Mouse (Mus musculus) embryonic facial prominence, embryonic 12.5 days (tissue): ENCODE data around the gene Pdzk1ip1. TPM values are rescaled to one million over a fixed set of nuclear protein-coding genes. Genes with fewer than 3 reads are reported as not detected.

Experiments used
- ATAC-seq: fragments of 200-750 bp; cut with Nextera tagmentation; 2 replicates; pipeline ENCODE4 v1.8.0; 2017; ENCODE audit not compliant: insufficient number of reproducible peaks, insufficient read depth, low FRiP score, low TSS enrichment
- H3K27ac ChIP-seq: fragments of 300-500 bp; sonication (generic); 2 replicates; pipeline ENCODE4 v1.5.1; 2016; ENCODE audit warnings: mild to moderate bottlenecking
- H3K27me3 ChIP-seq: fragments of 300-500 bp; sonication (generic); 2 replicates; pipeline ENCODE4 v1.6.1; 2016; ENCODE audit warnings: mild to moderate bottlenecking, moderate library complexity
- H3K36me3 ChIP-seq: fragments of 300-500 bp; sonication (generic); 2 replicates; pipeline ENCODE4 v1.6.1; 2016; ENCODE audit warnings: mild to moderate bottlenecking
- H3K4me1 ChIP-seq: fragments of 300-500 bp; sonication (generic); 2 replicates; pipeline ENCODE4 v1.6.1; 2016
- H3K4me2 ChIP-seq: fragments of 300-500 bp; sonication (generic); replicated peaks from 2 replicates; pipeline ENCODE4 v1.6.1; 2016; ENCODE audit warnings: mild to moderate bottlenecking, moderate library complexity
- H3K4me3 ChIP-seq: fragments of 300-500 bp; sonication (generic); 2 replicates; pipeline ENCODE4 v1.5.1; 2016; ENCODE audit warnings: mild to moderate bottlenecking
- H3K9ac ChIP-seq: fragments of 300-500 bp; sonication (generic); 2 replicates; pipeline ENCODE4 v1.6.1; 2016; ENCODE audit warnings: mild to moderate bottlenecking, moderate library complexity
- H3K9me3 ChIP-seq: fragments of 300-500 bp; sonication (generic); 2 replicates; pipeline ENCODE4 v1.6.1; 2016; ENCODE audit warnings: mild to moderate bottlenecking, moderate library complexity
- WGBS: fragments of 180-500 bp; shearing (Covaris S2); methylation state at CpG from one replicate; pipeline ENCODE4 v1.1.7; 2016; 5-methylcytosine and 5-hydroxymethylcytosine counted together
- polyA plus RNA-seq: library from polyadenylated mRNA; unstranded; fragments of >200 nt; fragmentation: Nextera tagmentation; extraction: Ambion mirVana; gene quantifications from 2 replicates; pipeline ENCODE4 v1.2.1, GENCODE M21; 2016

Pdzk1ip1 gene
- polyA plus RNA-seq, 1 experiment from 2014 or later: 11.7 TPM

DNA sequence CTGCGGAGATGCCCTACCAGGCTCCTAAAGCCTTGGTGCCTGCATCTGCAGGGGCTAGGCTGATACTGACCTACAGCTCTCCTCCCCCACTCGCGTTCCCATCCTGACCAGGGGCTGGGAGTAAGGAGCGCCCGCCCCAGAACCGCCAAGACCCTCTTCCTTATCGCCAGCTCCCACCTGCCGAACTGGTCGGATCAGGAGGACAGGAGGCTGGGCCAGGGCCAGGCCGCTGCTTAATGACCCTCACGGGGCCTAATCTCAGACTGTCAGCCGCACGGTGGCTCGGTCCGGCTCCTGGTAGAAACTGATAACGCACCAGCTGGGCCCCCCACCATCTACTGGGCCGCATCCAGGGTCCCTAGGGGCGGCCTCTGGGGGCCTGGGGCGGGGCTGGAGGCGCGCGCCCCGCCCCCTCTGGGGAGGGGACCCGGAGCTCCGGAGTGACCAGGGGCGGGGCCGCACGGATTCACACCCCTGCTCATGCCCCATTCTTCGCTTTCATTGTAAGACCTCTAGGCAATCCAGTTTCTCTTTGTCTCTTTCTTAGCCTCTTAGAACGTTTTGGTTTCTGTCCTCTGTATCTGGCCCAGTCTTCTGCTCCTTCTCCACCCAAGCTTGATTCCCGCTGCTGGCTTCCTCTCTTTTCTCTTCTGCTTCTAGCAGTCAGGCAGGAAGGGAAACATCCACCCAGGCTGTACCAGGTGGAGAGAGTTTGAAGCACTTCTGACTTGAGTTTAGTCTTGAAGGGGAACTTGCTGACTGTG, 7.3 kb downstream of the Pdzk1ip1 start:
- Histone ChIP-seq H3K27ac (no peak overlapping the region), H3K4me2 (peak overlapping the region; percentile 69), H3K36me3 (no peaks in the 10 kb centered on the region), H3K4me3 (peak overlapping the region; percentile 32), H3K4me1 (peaks cover 2% of the 10 kb centered on the region; the same call in 1 of the 2 replicates), H3K9ac (peak overlapping the region; percentile 15; the same call in 1 of the 2 replicates), H3K27me3 (peaks cover 43% of the 10 kb centered on the region), H3K9me3 (no peaks in the 10 kb centered on the region)
- WGBS: under 1% methylated on average over 31 of the region's 31 CpGs
- peak; percentile 44; the same call in 1 of the 2 replicates for ATAC-seq

DNA sequence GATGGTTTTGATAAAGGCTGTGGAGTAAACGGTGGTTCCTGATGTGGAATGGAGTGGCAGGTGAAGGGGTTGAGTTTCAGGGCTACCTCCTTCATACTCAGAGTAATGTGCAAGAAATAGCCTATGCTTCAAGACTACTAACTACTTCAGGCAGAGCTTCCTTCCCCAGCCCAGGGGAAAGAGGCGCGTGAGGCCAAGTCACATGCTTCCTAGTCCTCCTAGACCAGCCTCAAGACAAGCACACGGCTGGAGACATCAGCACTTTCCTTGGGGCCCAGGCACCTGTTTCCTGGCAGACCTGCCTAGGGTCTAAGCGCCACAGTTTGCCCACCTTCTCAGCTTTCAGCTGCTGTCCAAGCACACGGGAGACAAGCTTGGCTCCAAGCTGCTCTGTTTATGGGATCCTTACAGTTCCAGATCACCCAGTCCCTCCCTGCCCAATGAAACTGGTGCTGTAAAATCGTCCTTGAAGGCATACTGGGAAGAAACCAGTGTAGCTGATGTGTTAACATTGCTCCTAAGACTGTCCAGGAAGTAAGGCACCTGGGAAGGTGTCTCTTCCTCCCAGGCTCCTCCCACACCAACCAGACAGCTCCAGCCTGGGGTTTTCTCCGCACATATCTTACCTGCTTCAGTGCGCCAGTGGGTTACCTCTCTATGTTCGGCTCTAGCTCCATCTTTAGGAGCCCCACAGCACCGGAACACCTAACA, 8.1 kb downstream of the Pdzk1ip1 start:
- no peaks in the 10 kb centered on the region for H3K36me3 ChIP-seq
- peak overlapping the region; percentile 69 for H3K4me2 ChIP-seq
- 17% methylated on average over 11 of the region's 11 CpGs for WGBS
- no peak overlapping the region for H3K9ac ChIP-seq
- no peak overlapping the region for H3K4me3 ChIP-seq
- no peak overlapping the region for H3K27ac ChIP-seq
- H3K27me3 ChIP-seq: peaks cover 43% of the 10 kb centered on the region
- no peak for ATAC-seq
- H3K4me1 ChIP-seq: peaks cover 2% of the 10 kb centered on the region; the same call in 1 of the 2 replicates
- no peaks in the 10 kb centered on the region for H3K9me3 ChIP-seq

DNA sequence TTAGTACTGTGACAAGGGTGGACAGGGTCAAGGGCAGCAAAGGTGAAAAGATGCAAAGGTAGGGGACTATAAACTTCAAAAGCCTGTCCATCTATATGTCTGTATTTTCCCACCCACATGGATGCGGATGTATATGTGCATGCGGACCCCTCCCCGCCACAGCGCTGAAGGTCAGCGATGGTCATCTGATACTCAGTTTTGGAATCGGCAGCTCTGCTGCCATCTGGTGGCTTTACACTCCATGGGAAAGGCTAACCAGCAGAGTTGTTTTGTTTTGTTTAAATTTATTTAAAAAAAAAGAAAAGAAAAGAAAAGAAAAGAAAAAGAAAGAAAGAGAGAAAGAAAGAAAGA, 8.6 kb downstream of the Pdzk1ip1 start:
- Histone ChIP-seq H3K4me2 (peak overlapping the region; percentile 26), H3K27ac (no peak overlapping the region), H3K9ac (no peak overlapping the region), H3K4me3 (no peak overlapping the region), H3K27me3 (peaks cover 43% of the 10 kb centered on the region), H3K4me1 (peaks cover 2% of the 10 kb centered on the region; the same call in 1 of the 2 replicates), H3K36me3 (no peaks in the 10 kb centered on the region), H3K9me3 (no peaks in the 10 kb centered on the region)
- ATAC-seq: no peak
- under 1% methylated on average over 6 of the region's 6 CpGs for WGBS

DNA sequence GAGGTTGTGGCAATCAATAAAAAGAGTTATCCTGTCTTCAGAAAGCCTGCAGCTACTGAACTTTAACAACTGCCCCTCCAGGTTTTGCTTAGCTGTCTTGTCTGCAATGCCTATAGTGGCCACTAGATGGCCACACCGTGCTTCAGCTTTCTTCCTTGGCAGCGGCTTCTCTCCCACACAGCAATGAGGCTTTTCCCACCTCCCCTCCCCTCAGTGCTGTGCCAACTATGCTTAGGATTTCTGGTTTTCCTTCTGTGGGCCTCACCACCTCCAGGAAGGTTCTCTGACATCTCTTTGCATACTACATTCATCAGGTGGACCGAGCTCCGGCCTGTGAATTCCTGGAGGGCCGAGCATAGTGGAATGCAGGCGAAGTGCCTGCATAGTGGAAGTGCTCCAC, 13.2 kb downstream of the Pdzk1ip1 start:
- Histone ChIP-seq H3K36me3 (no peaks in the 10 kb centered on the region), H3K9ac (no peak overlapping the region), H3K27me3 (peaks cover 8% of the 10 kb centered on the region; the same call in 1 of the 2 replicates), H3K27ac (no peak overlapping the region), H3K4me1 (0 out of 2 replicates have a peak, but pooled peaks cover 2% of the 10 kb centered on the region), H3K4me2 (no peak overlapping the region), H3K4me3 (no peak overlapping the region), H3K9me3 (no peaks in the 10 kb centered on the region)
- ATAC-seq: peak; percentile 62; the same call in 1 of the 2 replicates
- WGBS: 39% methylated on average over 6 of the region's 6 CpGs

DNA sequence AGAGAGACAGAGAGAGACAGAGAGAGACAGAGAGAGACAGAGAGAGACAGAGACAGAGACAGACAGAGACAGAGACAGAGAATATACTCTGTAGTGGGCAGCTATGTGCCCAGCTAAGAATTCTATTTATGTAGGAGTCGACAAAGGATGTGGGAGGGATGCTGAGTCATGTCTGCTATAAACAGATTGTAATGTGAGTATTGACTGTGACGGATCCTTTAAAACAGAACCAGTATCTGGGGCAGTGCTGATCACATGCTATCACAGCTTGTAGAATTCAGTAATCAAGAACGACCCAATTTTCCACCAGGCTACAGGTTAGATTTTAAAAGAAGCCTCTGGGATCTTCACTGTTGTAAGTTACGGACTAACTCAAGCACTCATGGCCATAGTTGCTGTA, 15.0 kb downstream of the Pdzk1ip1 start:
- Histone ChIP-seq H3K4me2 (no peak overlapping the region), H3K27ac (no peak overlapping the region), H3K4me3 (no peak overlapping the region), H3K36me3 (no peaks in the 10 kb centered on the region), H3K9ac (no peak overlapping the region), H3K9me3 (no peaks in the 10 kb centered on the region), H3K4me1 (no peaks in the 10 kb centered on the region), H3K27me3 (peaks cover 4% of the 10 kb centered on the region; the same call in 1 of the 2 replicates)
- WGBS: 65% methylated on average over 4 of the region's 4 CpGs
- no peak for ATAC-seq

DNA sequence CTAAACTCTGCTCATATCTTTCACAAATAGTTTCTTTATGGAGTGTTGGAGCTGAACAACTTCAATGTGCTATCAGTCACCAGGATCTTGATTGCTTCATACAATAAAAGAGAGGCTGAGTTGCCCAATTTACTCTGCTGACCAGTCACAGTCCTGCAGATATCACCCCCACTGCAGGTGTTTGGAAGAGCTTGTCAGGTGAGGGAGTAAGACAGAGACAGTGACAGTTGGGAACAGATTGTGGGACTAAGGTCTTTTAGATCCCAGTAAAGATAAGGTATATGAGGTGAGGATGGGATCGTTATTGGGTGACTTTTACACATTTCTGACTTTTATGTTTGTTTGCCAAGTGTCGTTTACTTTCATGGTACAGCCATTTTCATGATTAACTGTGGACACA, 22.7 kb downstream of the Pdzk1ip1 start:
- Histone ChIP-seq H3K4me1 (no peaks in the 10 kb centered on the region), H3K27me3 (no peaks in the 10 kb centered on the region), H3K4me2 (no peak overlapping the region), H3K27ac (no peak overlapping the region), H3K4me3 (no peak overlapping the region), H3K9ac (no peak overlapping the region), H3K9me3 (no peaks in the 10 kb centered on the region), H3K36me3 (no peaks in the 10 kb centered on the region)
- no peak for ATAC-seq
- 73% methylated on average over 2 of the region's 2 CpGs for WGBS

DNA sequence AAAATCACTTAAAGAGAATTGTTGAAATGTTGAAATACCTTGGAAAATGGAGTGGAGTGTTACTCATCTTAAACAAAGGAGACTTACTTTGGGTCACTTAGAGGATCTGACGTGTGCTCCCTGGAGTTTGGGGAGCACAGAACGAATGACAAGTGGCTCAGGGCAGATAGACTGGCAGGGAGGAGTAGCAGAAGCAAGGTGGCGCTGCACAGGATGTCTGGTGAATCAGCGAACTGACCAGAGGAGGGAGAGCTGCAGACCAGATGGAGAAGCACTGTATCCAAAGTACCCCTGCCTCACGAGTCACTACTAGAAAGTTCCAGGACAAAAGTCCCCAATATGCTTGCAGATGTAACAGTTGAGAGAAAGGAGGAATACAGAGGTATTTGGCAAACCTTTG, 24.8 kb downstream of the Pdzk1ip1 start:
- no peaks in the 10 kb centered on the region for H3K27me3 ChIP-seq
- no peak overlapping the region for H3K27ac ChIP-seq
- no peak overlapping the region for H3K9ac ChIP-seq
- H3K4me1 ChIP-seq: no peaks in the 10 kb centered on the region
- no peaks in the 10 kb centered on the region for H3K36me3 ChIP-seq
- H3K9me3 ChIP-seq: no peaks in the 10 kb centered on the region
- no peak overlapping the region for H3K4me2 ChIP-seq
- H3K4me3 ChIP-seq: no peak overlapping the region
- ATAC-seq: no peak
- WGBS: 26% methylated on average over 5 of the region's 5 CpGs

DNA sequence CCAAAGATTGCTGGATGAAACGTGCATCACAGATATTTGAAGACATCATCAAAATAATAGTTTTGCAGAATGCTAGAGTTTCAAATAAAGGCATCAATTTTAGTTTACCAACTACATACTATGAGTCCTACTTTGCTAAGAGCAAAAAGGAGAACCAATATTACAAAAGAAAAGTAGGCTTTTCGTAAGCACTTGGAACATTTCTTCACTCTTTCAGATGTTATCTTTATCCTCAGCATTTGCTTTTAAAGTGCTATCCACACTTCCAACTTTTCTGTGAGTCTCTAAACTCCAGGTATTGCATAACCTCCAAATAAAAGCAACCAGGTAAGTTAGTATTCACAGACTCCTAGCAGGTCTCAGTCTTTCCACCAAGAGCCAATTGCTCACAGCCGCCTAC, 31.1 kb downstream of the Pdzk1ip1 start:
- no peaks in the 10 kb centered on the region for H3K36me3 ChIP-seq
- H3K4me2 ChIP-seq: no peak overlapping the region
- no peaks in the 10 kb centered on the region for H3K27me3 ChIP-seq
- no peak overlapping the region for H3K9ac ChIP-seq
- H3K27ac ChIP-seq: no peak overlapping the region
- no peaks in the 10 kb centered on the region for H3K4me1 ChIP-seq
- 82% methylated on average over 3 of the region's 3 CpGs for WGBS
- H3K9me3 ChIP-seq: no peaks in the 10 kb centered on the region
- H3K4me3 ChIP-seq: no peak overlapping the region
- no peak for ATAC-seq

DNA sequence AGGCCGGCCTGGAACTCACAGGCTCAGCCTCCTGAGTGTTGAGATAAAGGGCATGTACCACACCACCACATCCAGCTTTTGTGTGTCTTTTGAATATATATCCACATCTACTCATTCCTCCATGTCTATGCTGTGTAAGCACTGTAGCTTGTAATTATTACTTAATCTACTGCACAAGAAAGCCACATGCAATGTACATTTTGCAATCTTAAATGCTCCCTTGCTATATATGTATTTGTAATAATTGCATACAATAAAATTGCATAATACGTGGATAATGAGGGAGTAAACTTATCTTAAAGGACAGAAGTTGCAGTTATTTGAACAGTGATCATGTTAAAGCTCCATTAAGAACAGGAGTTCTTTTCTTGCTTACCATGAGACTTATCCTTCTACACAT, 32.7 kb downstream of the Pdzk1ip1 start:
- Histone ChIP-seq H3K27ac (no peak overlapping the region), H3K27me3 (no peaks in the 10 kb centered on the region), H3K4me2 (no peak overlapping the region), H3K4me3 (no peak overlapping the region), H3K4me1 (no peaks in the 10 kb centered on the region), H3K9ac (no peak overlapping the region), H3K9me3 (no peaks in the 10 kb centered on the region), H3K36me3 (no peaks in the 10 kb centered on the region)
- 79% methylated on average over 2 of the region's 2 CpGs for WGBS
- ATAC-seq: no peak

DNA sequence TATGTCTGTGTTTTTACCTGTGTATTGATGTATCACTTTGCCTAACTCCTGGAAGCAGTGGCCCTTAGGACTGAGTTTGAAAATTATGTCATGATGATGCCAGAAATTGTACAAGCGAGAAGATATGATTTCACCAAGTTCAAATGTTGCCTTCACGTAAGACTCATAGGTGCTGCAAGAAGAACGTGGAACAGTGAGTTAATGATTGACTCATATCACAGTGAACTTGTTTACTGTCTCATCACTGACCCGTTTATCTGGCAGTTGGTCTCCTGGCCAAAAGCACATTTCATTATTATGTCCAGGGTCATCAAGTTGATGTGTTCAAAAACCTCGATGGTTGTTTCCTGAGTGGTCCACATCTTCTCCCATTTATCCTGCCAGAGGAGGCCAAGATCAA, 33.1 kb downstream of the Pdzk1ip1 start:
- Histone ChIP-seq H3K4me2 (no peak overlapping the region), H3K36me3 (no peaks in the 10 kb centered on the region), H3K4me1 (no peaks in the 10 kb centered on the region), H3K4me3 (no peak overlapping the region), H3K27ac (no peak overlapping the region), H3K27me3 (no peaks in the 10 kb centered on the region), H3K9me3 (no peaks in the 10 kb centered on the region), H3K9ac (no peak overlapping the region)
- 77% methylated on average over 5 of the region's 5 CpGs for WGBS
- ATAC-seq: no peak

DNA sequence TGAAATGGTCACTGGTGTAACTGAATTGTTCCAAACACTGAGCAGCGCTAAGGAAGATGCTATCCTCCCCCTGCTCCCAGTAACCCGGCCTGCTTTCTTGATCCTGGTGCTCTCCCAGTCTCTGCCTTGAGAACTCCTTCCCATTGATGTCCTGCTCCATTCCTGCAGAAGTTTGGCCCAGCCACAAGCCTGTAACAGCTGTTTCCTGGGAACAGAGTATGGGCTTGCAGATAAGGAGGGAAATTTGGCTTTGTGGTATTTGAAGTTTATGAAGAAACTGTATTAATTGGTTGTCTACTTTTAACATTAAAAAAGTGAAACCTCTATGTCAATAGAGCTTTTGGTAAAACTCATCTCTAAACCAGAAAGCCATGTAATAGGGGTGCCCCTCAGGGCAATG, 35.0 kb downstream of the Pdzk1ip1 start:
- no peak for ATAC-seq
- H3K4me2 ChIP-seq: no peak overlapping the region
- WGBS: 53% methylated on average over 2 of the region's 2 CpGs

DNA sequence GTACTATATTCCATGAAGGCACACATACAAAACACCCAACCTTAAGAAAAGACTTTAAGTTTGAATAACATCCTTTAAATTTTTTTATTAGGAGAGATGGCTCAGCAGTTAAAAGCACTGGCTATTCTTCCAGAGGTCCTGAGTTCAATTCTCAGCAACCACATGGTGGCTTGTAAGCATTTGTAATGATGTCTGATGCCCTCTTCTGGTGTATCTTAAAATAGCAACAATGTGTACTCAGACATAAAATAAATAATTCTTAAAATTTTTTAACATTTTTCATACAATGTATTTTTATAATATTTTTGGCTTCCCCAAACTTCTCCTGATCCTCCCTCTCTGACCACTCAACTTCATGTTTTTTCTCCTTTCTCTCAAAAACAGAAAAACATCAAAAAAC, 36.2 kb downstream of the Pdzk1ip1 start:
- no peak overlapping the region for H3K4me3 ChIP-seq
- H3K36me3 ChIP-seq: no peaks in the 10 kb centered on the region
- H3K4me2 ChIP-seq: no peak overlapping the region
- H3K9ac ChIP-seq: no peak overlapping the region
- no peak overlapping the region for H3K27ac ChIP-seq
- no peaks in the 10 kb centered on the region for H3K27me3 ChIP-seq
- H3K4me1 ChIP-seq: no peaks in the 10 kb centered on the region
- no peaks in the 10 kb centered on the region for H3K9me3 ChIP-seq
- ATAC-seq: no peak

More for the DNA sequence above, 35.0 kb downstream of the Pdzk1ip1 start:
- Histone ChIP-seq H3K9me3 (no peaks in the 10 kb centered on the region), H3K36me3 (no peaks in the 10 kb centered on the region), H3K9ac (no peak overlapping the region), H3K27me3 (no peaks in the 10 kb centered on the region), H3K4me1 (no peaks in the 10 kb centered on the region), H3K4me3 (no peak overlapping the region), H3K27ac (no peak overlapping the region)
